Mouse (Mus musculus): Measurements from ENCODE around the gene Ccdc126.
"Not testable (repeated sequence)": the region's sequence is repeated elsewhere in the genome, so short reads cannot be mapped to it uniquely, and the experiment has no call there.

Gene Ccdc126

DNA sequence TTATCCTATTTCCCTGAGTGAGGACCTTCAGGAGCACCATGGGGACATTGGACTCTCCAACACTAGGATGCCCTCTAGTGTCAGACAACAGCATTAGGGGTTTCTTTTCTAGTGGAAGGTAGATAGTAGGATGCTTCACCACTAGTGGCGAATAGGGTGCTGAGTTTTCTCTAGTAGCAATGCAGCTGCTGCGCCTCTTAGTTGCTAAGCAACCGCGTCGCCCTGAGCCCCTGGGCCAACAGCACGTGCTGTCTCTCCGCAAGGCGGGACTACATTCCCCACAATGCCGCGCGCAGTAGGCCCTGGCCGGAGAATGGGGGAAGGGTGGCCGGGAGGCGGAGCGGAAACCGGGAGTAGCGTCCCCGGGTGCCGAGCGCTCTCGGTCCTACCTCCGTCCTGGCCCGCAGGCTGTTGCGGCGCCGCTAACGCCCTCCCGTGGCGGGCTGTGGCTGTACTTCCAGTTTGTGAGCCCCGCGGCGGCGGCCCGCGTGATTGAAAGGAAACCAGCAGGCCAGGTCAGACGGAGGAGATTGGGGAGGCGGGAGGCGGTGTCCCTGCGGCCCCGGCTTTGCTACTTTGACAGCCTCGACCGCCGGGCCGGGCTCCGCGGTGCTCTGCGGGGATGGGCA, at the start of gene Ccdc126:
Gene Ccdc126, plus strand, starts transcription at position 309 of the 629 bp plus-strand sequence.
- DNase-seq (ENCODE audit: low spot score), result peak; percentile 96

DNA sequence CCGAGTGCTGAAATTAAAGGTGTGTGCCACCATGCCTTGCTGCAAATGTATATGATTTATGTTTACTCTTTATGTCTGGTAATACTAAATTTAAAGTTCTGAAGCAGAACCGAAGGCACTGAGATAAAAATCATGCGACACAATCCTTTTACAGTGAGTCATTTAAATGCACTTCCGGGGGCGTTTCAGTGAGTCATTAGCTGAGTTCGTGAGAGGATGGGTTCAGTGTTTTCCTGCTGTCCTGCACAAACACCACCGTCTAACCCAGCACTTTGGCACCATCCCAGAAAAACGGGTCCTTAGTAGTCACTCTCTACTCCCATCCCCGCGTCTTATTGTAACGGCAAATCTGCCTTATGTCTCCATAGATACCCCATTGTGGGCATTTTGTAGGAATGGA, 49.2 kb upstream of the Ccdc126 start:
- no peak for DNase-seq (ENCODE audit: low spot score)

DNA sequence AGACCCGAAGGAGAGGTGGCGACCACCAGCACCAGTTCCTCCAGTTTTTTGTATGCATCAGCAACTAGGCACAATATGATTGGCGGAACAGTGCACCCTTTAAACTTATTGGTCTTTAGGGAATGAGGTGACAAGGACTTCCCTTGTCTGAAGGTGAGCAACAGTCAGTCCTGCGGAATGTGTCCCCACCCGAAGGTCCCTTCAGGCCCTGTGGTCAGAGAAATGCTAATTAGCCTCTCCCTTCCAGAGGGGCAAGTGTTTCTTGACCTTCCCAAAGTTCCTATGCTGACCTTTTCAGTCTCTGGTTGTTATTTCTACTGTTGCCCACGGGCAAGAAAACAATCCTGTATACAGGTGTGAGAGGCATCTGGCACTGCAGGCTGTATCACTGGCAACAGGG, 47.3 kb upstream of the Ccdc126 start:
- DNase-seq (ENCODE audit: low spot score), result no peak

DNA sequence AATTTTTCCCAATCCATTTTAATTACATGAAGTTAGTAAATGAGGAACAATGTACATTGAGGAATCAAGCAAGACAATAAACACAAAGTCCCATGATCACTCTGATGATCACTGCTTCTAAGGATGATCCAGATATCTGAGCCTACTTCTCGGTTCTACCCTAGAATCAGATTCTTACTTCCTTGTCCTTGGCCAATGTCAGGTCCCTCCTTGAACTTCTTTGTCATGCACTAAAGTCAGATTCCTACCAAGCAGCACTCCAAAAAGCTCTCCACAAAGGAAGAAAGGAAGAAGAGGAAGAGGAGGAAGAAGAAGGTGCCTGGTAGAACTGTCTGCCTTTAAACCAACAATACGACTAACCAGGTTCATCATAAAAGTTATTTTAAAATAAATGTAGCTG, 46.2 kb upstream of the Ccdc126 start:
- DNase-seq (ENCODE audit: low spot score), result no peak

DNA sequence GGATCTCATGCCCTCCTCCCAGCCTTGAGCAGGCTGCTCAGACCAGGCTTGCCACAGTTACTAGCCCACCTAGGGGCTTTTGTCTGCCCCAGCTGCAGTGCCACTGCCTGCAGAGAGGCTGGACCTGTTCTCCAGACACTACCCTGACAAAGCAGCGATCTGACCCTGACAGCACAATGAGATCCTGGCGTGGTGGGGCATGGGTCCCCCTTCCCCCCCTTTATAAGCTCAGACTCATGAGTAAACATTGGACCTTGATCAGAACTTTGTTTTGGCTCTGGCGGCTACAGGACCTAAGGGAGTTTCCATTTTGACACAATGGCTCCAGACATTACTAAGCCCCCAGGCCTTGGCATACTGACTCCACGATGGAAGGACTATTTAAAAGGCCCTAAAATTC, 45.1 kb upstream of the Ccdc126 start:
- no peak for DNase-seq (ENCODE audit: low spot score)

DNA sequence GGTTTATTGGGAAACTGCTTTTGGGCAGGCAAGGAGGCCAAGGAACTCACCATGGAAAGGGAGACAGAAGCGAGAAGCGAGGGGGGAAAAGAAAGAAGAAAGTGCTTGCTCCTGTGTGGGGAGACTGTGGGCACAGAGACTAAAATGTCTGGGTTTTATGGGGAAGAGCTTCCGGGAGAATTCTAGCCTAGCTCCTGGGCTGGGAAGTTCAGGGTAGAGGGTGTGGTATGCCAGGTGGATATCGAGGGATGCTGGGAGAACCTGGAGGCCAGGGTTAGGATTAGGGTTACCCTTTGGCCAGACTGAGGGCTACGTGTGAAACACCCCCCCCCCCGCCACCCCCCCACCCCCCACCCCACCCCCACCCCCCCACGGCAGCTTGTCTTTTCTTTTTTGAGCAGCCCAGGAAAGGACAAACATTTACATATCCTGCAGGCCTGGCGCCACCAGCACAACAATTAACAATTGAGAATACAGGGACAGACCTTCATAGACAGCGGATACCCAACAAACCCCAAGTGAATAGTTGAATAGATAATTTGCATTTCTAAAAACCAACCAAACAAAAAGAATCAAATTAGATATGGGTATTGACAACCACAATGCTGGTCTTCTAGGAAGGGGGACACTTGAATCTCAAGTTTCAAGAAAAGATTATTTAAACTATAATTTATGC, 44.5 kb upstream of the Ccdc126 start:
- no peak for DNase-seq (ENCODE audit: low spot score)

DNA sequence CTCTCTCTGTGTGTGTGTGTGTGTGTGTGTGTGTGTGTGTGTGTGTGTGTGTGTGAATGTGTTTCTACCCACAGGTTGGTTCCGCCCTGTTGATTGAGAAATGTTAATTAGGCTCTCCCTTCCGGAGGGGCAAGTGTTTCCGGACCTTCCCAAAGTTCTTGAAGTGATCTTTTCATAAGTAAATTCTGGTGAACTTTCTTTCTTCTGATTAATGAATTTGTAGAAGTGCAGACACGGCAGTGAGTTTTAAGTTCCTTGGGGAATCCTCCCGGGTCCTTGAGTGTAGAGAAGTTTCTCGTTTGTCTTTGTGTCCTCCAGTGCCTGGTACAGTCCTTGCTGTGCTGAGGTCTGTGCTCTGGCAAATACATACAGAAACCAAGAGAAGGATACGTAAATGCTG, 43.8 kb upstream of the Ccdc126 start:
- no peak for DNase-seq (ENCODE audit: low spot score)

DNA sequence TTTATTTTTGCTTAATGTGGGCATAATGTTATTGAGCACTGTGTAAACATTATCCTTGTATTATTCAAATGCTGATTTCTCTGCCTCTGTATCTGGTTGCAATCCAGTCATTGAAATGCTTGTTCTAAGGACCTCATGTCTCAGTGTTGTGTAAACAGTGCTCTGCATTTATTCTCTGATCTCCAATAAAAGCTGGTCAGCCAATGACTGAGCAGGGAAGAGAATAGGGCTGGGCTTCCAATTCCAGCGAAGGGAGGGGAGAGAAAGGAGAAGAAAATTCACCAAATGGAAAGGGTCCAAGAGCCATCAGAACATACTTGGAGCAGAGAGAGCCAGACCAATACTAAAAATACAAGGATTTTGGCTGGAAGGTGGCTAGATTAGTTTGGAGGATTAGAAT, 38.1 kb upstream of the Ccdc126 start:
- no peak for DNase-seq (ENCODE audit: low spot score)

DNA sequence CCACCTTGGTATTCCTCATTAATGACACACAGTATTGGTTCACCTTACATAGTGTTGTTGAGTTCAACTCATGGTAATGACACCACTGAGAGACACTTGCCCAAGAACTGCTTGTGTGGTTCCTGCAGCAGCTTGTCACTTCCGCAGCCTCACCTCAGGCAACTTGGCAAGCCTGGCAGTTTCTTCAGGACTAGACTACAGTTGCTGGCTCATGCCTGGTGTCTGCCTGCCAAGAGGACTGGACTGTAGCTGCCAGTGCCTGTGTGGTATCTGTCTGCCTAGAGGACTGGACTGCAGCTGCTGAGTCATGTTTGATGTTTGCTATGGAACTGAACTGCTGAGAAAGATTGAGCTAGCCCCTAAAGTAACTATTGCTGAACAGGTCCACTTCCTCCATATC, 37.0 kb upstream of the Ccdc126 start:
- DNase-seq (ENCODE audit: low spot score), result no peak

DNA sequence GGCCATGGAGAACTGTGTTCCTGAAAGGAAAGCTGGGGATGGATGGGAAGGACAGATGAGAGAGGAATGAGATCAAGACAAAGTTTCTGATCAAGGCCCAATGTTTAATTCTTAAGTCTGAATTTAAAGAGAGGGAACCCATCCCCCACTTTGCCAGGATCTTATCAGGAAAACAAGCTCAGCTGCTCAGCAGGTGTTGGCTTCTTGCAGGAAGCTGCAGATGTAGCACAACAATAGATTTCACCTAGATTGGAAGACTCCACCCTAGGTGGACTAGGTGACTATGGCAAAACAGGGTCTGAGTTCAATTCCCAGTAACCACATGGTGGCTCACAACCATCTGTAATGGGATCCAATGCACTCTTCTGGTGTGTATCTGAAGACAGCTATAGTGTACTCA, 20.8 kb upstream of the Ccdc126 start:
- DNase-seq (ENCODE audit: low spot score), result no peak

DNA sequence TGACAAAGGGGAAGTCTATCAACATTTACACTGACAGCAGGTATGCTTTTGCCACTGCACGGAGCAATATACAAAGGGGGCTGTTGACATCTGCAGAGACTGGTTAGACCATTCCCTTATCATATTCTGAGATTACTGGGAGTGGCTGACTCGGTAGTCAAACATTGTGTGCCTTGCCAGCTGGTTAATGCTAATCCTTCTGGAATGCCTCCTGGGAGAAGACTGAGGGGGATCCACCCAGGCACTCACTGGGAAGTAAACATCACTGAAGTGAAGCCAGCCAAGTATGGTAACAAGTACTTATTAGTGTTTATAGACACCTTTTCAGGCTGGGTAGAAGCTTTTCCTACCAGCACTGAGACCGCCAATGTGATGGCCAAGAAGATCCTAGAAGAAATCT, 4.3 kb upstream of the Ccdc126 start:
- DNase-seq (ENCODE audit: low spot score), result not testable (repeated sequence)

DNA sequence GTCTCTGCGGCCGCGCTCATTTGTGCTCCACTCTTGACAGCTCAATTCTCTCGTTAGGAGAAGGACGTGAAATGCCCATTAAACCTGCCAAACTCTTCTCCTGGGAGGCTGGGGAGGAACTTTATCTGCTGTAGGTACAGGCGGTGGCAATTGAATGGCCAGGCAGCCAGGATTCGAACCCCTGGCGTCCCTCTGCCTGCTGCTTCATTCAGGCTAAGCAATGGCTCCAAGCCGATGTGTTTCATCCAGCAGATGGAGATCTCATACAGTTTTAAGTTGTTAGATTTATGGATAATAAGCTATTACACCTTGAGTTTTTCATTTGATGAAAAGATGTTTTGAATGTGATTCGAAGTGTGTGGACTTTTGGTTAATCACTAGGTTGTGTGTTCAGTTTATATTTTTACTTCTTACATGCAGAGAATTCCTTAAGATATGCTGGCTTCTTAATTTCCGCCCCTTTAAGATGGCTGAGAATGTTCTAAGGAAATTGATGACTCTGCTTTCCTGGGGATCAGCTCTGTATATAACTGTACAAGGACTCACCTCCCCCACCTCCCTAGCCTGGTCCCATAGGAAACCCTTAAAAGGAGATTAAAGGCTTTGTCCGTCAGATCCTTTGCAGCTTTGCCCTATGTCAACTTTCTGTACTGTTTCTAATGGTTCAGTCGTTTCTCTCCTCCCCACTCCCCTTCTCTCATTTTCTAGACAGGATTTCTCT, 681 bp downstream of the Ccdc126 start:
- no peak for DNase-seq (ENCODE audit: low spot score)

DNA sequence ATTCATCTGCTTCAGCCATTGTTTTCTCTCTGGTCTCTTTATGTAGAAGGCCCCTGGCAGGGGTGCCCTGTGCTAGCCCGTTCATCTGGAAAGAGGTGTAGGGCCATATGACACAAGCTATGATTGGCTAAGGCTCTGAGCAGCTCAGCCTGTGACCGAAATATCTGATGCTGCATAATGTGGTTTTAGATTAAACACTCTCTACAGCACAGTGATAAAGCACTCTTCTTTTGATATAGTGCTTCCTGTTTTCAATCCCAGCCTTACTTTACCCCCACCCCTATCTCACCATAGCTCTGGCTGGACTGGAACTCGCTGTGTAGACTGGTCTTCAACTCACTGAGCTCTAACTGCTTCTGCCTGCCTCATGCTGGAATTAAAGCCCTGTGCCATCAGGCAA, 2.3 kb downstream of the Ccdc126 start:
- no peak for DNase-seq (ENCODE audit: low spot score)

DNA sequence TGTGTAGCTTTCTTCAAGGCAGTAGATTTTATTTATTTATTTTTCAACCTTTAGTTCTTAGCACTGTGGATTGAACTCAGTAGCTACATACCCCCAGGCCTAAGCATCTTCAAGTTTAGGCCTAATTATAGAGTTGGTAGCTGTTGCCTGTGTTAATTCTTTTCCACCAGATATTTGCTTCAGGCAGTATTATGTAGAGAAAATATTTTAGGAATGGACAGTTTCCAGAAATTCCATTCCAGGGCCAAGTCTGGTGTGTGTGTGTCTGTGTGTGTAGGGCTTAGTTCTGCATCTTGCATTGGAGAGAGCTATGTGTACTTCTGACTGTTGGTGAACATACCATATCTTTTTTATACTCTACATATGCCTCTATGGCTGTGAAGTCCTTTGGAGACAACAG, 3.0 kb downstream of the Ccdc126 start:
- DNase-seq (ENCODE audit: low spot score), result no peak

DNA sequence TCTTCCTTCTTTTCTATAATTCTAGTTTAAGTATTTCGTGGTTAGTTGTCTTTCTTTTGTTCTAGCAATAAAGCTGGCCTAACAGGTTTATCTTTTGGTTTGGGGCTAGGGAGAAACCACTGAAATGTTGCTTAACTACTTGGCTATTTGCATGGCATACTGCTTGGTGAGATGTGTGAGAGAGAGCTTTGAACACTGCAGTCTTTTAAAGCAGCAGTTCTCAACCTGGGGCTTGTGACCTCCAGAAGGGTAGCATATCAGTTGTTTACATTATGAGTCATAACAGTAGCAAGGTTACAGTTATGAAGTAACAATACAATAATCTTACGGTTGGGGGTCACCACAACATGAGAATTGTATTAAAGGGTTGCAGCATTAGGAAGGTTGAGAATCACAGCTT, 3.9 kb downstream of the Ccdc126 start:
- DNase-seq (ENCODE audit: low spot score), result no peak

DNA sequence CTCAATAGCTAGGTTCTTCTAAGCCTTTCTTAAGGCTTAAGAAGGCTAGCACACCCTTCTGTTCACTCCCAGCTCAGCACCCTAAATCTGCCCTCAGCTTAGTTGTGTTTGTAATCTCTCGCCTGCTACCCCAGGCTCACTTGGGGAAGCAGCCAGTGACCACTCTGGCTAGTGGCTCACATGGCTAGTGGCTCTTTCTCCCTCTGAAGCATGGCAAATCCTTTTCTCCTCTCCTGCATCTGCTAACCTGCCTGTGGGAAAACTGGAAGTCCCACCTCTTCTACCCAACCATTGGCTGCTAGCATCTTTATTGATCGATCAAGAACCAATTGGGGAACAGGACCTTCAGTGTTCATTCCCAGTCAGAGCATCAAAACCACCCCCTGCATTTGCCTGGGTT, 5.5 kb downstream of the Ccdc126 start:
- DNase-seq (ENCODE audit: low spot score), result no peak

DNA sequence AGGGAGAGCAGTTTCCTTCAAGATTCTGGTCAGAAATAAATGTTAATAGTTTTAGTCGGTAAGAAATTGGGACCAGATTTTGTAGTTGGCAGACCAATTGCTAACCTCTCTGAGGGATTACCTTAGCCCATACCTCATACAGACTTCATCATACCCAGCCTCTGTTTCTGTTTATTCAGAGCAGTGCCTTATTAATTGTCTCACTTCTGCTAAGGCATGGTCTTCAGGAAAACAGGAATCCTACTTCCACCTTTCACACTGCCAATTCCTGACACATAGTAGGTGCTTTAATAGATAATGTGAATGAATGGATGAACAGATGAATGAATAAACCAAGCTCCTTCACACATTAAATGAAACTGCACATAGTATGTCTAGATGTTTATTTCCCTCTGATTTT, 6.2 kb downstream of the Ccdc126 start:
- DNase-seq (ENCODE audit: low spot score), result no peak

DNA sequence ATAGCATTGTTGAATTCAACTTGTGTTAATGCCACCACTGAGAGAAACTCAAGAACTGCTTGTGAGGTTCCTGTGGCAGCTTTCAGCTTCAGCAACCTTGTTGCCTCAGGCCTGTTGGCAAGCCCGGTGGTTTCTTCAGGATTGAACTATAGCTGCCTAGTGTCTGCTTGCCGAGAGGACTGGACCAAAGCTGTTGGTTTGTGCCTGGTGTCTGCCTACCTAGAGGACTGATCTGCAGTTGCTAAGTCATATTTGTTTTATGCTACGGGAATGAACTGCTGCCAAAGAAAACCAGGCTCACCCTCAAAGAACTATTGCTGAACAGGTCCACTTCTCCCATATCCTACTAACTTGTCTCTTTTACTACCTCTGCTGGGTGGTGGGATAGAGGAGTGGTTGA, 7.8 kb downstream of the Ccdc126 start:
- DNase-seq (ENCODE audit: low spot score), result no peak

DNA sequence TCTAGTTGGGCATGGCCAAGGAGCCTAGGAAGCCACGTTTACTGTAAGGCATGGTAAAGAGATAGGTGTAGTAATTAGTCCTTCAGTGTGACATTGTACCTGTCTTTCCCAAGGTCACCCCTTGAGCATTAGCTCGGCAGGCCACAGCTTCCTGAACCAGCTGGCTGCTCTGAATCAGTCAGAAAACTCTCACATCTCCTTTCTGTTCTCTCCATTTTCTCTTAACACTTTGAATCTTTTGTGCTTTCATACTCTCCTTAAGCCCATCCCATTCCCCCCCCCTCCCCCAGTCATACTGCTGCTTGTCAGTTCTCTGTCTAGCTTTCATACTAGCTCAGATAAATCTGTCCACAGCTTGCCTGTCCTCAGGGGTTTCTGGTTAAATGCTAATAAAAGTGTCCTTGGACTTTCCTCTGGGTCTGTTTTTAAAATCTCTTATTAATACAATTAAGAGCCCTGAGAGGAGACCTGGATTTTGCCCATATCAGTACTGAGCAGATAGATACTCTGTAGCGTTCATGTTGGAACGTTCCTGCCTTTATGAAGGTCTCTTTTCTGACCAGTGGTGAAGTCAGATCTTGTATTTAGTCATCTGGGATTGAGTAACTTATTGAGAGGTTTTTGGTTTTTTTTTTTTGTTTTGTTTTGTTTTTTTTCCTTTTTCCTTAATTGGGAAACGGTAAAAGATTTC, 12.4 kb downstream of the Ccdc126 start:
- no peak for DNase-seq (ENCODE audit: low spot score)

DNA sequence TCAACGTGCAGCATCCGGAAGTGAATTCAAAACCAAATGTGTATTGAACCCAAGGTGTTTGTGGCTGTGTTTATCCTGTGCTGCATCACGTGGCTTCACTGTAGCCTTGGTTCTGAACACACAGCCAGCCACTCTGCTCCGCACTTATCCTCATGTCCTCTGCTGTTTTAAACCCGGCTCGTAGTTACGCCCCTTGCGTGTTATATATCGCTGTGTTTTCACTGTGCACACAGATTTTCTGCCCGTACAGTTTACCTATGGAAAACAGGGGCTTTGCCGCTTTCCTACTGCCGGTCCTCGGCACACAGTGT, 12.9 kb downstream of the Ccdc126 start:
- DNase-seq (ENCODE audit: low spot score), result no peak

DNA sequence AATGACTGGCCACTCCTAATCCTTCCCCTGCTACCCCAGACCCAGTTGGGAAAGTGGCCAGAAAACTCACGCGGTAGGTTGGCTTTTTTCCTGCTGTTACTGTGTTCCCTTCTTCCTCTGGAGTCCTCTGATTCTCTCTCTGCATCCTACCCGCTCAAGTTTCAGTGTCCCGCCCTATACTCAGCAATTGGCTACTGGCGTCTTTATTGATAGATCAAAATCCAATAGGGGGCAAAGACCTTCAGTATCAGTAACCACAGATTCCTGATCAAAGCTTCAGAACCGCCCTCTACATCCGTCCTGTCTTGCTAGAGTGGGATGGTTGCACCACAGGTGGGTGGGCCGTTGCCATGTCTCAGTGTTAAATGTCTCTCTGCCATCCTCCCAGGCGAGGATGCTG, 19.5 kb downstream of the Ccdc126 start:
- no peak for DNase-seq (ENCODE audit: low spot score)

DNA sequence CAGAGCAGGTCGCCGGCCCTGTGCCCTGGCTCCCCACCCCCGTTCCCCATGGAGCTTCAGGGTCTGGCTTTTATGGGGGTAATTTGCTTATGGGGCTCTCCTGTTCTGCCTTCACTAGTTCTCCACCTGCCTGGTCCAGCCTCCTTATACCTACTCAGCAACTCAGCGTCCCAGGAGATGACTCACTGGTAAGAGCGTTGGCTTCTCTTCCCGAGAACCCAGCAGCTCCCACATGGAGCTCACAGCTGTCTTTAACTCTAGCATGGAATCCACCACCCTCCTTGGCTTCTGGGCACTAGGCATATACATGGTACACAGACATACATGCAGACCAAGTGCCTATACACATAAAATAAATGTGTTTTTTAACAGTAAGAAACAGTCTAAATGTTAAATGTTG, 20.1 kb downstream of the Ccdc126 start:
- DNase-seq (ENCODE audit: low spot score), result no peak
